Mouse (Mus musculus) frontal cortex, postnatal 36 days (tissue): ENCODE measurements at regions not wholly inside any gene's neighbourhood (a gene's known extent, or its start where the extent isn't known, plus 50 kb on each side); places are given as distances from the start of the nearest gene placed in this dataset.
A peak's percentile ranks its signal among the peaks of the same experiment; 100 is the strongest.

Experiments used
- DNase-seq, 2 experiments: peaks; one replicate each; pipeline ENCODE4 v3.0.0; 2022; ENCODE audit warnings: low spot score in 2 of 2

- DNase-seq, result no peak
Observed at GRCm38 (mm10) chr2:116808113-116808512, 70.4 kb upstream of the Tmco5 start.

DNA sequence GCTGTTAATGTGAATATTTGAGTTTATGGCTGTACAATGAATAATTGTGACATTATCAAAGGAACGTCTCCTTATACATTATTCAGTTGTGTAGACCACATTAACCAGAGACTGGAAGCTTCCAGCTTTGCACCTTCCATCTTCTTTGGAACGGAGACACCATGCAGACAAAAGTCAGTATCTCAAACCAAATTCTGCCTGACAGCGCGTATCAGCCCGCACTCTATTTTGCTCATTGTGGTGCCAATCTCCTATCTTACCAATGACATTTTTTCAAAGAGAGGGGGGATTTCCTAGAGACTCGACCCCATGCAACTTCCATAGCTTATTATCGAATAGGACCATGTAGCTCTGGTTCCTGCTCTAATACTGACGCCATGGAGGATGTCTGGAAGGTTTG is 69.9 kb upstream of the Tmco5 start:
- no peak for DNase-seq

- DNase-seq, result no peak
Observed at GRCm38 (mm10) chr2:116810116-116810515, 68.4 kb upstream of the Tmco5 start.

GRCm38 (mm10) chr2:116812869-116813558 is 65.5 kb upstream of the Tmco5 start:
- no peak for DNase-seq

DNA sequence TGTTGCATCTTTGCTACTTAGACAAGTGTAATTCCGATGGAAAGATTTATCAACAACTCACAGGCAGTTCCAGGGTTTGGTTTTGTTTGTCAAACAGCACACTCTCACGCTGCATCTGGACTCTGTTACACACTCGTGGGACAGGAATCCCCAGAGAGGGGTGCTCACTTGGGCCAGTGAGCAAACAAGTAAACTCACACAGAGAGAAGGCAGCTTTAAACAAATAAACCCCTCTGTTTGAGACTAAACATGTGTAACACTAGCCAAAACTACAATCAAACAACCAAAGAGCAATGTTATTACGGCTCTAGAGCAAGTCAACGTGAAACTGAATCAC is 65.0 kb upstream of the Tmco5 start:
- no peak for DNase-seq

GRCm38 (mm10) chr2:116817134-116817533 is 61.4 kb upstream of the Tmco5 start:
- DNase-seq, result no peak

- no peak for DNase-seq
Observed at GRCm38 (mm10) chr2:116817561-116817960, 60.9 kb upstream of the Tmco5 start.

DNA sequence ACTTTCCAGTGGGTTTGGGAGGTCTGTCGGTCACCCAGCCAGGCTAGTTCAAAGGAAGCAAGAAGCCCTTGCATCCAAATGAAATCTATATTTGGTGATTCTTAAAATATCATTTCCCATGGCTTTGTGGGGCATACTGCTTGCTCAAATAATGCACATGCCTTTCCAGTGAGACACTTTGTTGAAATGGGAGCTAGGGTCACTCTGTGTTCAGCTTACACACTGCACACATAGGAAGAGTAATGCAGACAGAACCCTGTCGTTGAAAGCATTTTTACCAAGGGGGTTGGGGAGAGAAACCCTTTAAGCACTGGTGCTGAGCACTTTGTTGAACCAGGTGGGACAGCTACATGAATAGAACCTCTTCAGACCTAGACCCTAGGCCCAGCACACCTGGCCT is 59.9 kb upstream of the Tmco5 start:
- DNase-seq, result no peak

DNA sequence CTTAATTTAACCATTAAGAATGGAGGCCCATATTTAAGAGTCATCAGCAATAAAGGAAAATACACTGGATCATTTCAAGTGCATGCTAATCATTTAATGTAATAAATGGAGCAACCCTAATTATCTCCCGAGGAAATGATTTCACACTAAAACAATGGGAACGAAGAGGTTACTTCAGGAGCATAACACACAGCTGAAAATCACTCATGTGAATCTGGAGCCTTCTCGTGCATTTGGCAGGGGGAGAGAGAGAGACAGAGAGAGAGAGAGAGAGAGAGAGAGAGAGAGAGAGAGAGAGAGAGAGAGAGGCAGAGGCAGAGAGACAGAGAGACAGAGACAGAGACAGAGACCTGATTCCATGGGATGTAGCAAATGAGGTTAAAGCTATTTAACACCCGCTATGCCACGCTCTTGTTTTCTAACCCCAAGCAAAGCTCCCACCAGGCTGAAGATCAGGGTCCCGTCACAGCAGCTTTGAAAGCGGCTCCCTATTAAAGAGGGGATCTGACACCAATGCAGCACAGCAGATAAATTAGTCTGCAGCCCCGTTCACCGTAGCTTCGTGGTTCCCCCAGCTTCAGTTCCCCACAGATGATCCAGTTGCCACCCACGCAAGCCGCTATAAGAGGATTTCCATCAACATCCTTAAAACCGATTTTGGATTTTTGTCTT is 59.3 kb upstream of the Tmco5 start:
- DNase-seq, result no peak

DNA sequence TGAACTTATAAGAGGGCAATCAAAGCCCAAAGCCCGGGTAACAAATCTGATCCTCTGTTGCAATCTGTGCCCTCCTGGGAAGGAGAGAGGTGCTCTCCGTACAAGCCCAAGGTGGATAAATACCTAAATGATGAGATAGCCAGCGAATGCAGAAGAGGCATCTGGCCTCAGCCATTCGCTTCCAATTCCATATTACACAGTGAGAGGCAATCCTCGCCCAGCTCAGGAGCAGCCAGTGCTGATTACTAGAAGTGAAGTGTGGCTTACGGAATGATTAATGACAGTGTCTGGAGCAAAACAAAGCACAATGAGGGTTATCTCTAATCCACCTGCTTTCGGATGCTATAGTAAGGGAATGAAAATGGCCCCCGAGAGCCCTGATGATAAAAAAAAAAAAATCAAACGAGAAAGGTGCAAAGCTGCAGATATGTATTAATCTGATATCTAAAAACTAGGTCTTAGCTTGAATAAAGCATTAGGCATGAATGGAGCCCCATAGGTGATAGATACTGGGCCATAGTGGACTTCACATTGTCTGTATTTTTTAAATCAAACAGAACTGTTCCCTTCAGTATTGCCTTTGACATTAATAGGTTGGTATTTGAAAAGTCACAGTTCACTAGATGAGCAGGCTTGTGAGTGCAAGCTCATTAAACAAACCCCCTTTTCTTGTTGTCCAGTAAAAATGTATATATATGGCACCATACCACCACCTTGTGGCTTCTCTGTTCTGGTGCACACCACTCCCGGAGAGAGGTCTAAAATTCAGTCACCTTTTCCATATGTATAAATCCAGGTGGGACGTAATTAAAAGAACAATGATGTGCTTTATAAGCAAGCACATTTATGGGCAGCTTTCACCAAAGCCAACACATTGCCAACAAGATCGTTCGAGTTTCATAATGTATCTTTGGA is 57.4 kb upstream of the Tmco5 start:
- peak in 1 of 2 experiments; percentile 44 for DNase-seq
